Mouse (Mus musculus): ENCODE measurements at regions not wholly inside any gene's neighbourhood (a gene's known extent, or its start where the extent isn't known, plus 50 kb on each side); places are given as distances from the start of the nearest gene placed in this dataset.

DNA sequence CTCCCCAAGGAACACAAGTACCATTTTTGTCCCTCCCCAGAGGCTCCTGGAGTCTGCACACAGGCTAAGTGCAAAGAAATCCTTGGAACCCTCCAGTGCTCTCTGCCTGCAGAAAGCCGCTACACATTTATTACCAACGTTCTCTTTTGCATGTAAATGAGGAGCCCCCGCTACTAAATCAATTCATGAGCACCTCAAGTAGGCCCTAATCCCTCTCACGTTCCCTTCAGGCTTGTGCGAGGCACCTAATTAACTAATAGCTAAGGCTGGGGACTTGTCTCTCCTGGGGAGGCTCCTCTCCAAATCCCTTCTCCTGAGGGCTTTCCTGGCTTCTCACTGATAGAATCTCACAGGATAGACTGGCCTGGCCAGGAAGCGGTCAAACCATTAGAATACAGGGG is 568.6 kb upstream of the Adam5 start:
- TF ChIP-seq GATA1 (IDR thresholded peaks at IDR 0.05; ENCODE audit: borderline replicate concordance, low read length) (no peak), FLI1 (IDR thresholded peaks at IDR 0.05; ENCODE audit: low read length) (no peak)
